Comparison of ENCODE assay signal across 18 mouse cellular contexts in the genomic region with DNA sequence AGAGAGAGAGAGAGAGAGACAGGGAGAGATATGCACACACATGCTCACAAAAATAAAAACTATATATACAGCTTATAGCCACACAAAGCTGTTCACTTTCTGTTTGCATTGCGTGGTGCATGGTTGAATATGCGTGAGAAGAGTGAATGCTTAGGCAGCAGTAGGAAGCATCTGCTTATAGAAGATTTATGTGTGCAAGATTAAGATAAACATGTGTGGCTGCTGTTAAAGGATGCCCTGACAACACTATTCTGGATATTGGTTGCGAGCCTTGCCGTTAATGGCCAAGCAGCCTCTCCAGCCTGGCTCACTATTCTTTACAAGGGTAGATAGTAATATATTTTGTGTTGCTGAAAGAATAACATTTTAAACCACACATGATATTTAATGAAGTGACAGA.
"Had no signal": no experiment of that assay in that cellular context is flagged by ENCODE, and none has a peak within 500 bp of the region (broad histone marks: within the 10 kb centered on the region; RNA-seq: fewer than 3 reads in every experiment).

No protein-coding gene starts in this region.

- H3K36me3 ChIP-seq: limb, embryonic 12.5 days; limb, embryonic 15.5 days; liver, embryonic 13.5 days; neural tube, embryonic 12.5 days had no signal

- H3K27me3 ChIP-seq: limb, embryonic 12.5 days; limb, embryonic 15.5 days; liver, embryonic 13.5 days; neural tube, embryonic 12.5 days had no signal

- H3K9me3 ChIP-seq: limb, embryonic 12.5 days; limb, embryonic 15.5 days; liver, embryonic 13.5 days; neural tube, embryonic 12.5 days had no signal

- H3K4me1 ChIP-seq: limb, embryonic 12.5 days; limb, embryonic 15.5 days; liver, embryonic 13.5 days; neural tube, embryonic 12.5 days had no signal

- DNase-seq: kidney, adult 18-20 months; kidney, adult 9 months; kidney, postnatal 14 days; kidney, postnatal 4 days; left cerebral cortex, postnatal 4 days; liver, embryonic 13.5 days; lung, adult 2 months; lung, postnatal 36 days; midbrain, embryonic 14.5 days; retina, postnatal 1 day; right cerebral cortex, postnatal 25 days; thymus, adult 18-20 months; thymus, postnatal 36 days had no signal

- ATAC-seq: intestine, embryonic 16.5 days; lung, postnatal 0 days had no signal

- H3K4me3 ChIP-seq: limb, embryonic 12.5 days; limb, embryonic 15.5 days; liver, embryonic 13.5 days; neural tube, embryonic 12.5 days had no signal
